Mouse (Mus musculus): ENCODE measurements around the gene Serpina1c. TPM values are rescaled to one million over a fixed set of nuclear protein-coding genes. Genes with fewer than 3 reads are reported as not detected.

Gene Serpina1c
- not detected for polyA plus RNA-seq (2017; shearing (Covaris generic))

DNA sequence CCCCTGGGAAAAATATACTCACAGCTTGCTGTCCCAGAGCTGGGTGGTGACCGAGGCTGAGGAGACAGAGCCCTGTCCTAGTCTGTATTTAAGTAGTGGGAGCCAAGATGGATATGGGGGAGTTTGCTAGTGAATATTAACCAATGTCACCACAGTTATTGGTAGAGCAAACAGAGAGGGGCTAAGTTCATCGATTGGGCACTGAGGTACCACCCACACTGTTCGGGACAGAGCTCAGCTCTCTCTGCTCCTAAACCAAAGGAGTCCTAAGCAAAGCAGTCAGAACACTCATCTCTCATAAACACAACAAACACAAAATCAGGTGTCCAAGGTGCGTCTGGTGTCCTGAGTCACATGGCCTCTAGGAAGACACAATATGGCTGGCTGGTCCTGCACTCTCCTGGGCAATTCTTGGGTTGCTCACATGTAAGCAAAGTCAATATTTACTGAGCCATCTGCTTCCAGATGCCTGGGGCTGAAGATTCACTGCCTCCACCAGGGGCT lies at the start of gene Serpina1c:
Serpina1c (minus strand) TSS at position 51 of the 504 bp plus-strand sequence.

DNA sequence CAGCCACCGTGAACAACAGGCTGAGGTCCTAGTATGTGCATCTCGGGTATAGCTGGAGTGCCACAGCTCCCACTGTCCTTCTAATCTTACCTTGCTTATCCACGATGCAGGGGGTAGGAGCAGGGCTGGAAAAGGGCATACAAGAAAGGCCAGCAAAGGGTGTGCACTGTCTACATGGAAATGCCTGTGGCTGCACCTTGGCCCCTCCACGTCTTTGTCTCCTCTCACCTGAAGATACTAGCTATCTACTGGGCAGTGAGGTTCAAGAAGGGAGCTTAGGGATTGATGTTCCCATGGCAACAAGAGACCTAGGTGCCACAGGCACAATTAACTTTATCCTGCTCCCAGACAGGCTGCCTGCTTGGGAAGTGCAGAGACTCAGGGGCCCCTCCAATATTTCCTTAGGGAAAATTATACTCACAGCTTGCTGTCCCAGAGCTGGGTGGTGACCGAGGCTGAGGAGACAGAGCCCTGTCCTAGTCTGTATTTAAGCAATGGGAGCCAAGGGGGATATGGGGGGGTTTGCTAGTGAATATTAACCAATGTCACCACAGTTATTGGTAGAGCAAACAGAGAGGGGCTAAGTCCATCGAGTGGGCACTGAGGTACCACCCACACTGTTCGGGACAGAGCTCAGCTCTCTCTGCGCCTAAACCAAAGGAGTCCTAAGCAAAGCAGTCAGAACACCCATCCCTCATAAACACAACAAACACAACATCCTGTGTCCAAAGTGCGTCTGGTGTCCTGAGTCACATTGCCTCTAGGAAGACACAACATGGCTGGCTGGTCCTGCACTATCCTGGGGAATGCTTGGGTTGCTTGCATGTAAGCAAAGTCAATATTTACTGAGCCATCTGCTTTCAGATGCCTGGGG lies 41.3 kb downstream of the Serpina1c start, which contains the start of gene Serpina1a:
Serpina1a (minus strand) TSS at position 462 of the 874 bp plus-strand sequence.

Other genes with a start within 250 kb of the Serpina1c start
- not detected for gene Serpina6, start 247.7 kb downstream of the Serpina1c start, polyA plus RNA-seq (2017; shearing (Covaris generic))
- gene Serpina16, start 228.7 kb downstream of the Serpina1c start, polyA plus RNA-seq (2017; shearing (Covaris generic)), result not detected
- gene Serpina1f, start 209.4 kb downstream of the Serpina1c start, polyA plus RNA-seq (2017; shearing (Covaris generic)), result not detected
- gene Serpina1d, start 131.3 kb downstream of the Serpina1c start, polyA plus RNA-seq (2017; shearing (Covaris generic)), result not detected
- gene Serpina1b, start 74.5 kb downstream of the Serpina1c start, polyA plus RNA-seq (2017; shearing (Covaris generic)), result not detected
- not detected for gene Serpina1a, start 41.3 kb downstream of the Serpina1c start, polyA plus RNA-seq (2017; shearing (Covaris generic))
- gene Serpina1e, start 54.1 kb upstream of the Serpina1c start, polyA plus RNA-seq (2017; shearing (Covaris generic)), result not detected
- not detected for gene Serpina11, start 85.1 kb upstream of the Serpina1c start, polyA plus RNA-seq (2017; shearing (Covaris generic))
- 1.7 TPM for gene Serpina9, start 108.9 kb upstream of the Serpina1c start, polyA plus RNA-seq (2017; shearing (Covaris generic))
- gene Serpina12, start 139.6 kb upstream of the Serpina1c start, polyA plus RNA-seq (2017; shearing (Covaris generic)), result not detected
- gene Serpina5, start 196.2 kb upstream of the Serpina1c start, polyA plus RNA-seq (2017; shearing (Covaris generic)), result not detected
- gene Serpina3a, start 207.8 kb upstream of the Serpina1c start, polyA plus RNA-seq (2017; shearing (Covaris generic)), result not detected
- gene Serpina3b, start 223.1 kb upstream of the Serpina1c start, polyA plus RNA-seq (2017; shearing (Covaris generic)), result not detected
- gene Serpina3c, start 249.0 kb upstream of the Serpina1c start, polyA plus RNA-seq (2017; shearing (Covaris generic)), result not detected